Mouse (Mus musculus) activated CD4-positive, CD25-positive, alpha-beta regulatory T cell (primary cell): ENCODE measurements around the gene Natd1. TPM values are rescaled to one million over a fixed set of nuclear protein-coding genes. Genes with fewer than 3 reads are reported as not detected.

Source experiments
- polyA plus RNA-seq, 2 experiments: library from polyadenylated mRNA; unstranded; fragments of 100-300 nt; shearing (Covaris generic); gene quantifications; one replicate each; pipeline ENCODE4 v1.2.1; 2017

Natd1 gene
- polyA plus RNA-seq, result 10 to 100 TPM in 1 of 2 experiments, 1 to 10 TPM in 1; 8.4 to 10.4 TPM

DNA sequence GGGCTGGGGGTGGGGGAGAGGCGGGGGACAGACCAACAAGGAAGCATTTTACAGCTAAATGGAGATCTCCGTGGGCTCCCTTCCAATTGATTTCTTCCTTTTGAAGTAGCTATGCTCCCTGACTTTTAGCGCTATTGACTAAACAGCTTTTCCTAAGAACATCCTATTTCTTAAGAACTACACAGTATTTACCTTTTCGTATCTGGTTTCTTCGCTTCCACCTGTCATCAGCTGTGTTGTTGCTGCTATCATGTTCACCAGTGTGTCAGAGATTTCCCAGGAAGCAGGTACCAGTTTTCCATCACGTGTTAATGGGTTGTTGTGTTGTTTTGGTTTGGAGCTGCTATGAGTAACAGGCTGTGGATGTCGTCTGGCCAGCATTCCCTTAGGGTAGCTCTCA, at the start of gene Natd1:
Natd1 (minus strand) TSS at position 260 of the 400 bp plus-strand sequence.

GRCm38 (mm10) chr11:60931869-60932481, 17.4 kb upstream of the Natd1 start, which contains the start of gene Map2k3:
Gene Map2k3, plus strand, starts transcription at chr11:60932033.

GRCm38 (mm10) chr11:60878675-60879294, 35.8 kb downstream of the Natd1 start, which contains the start of gene Tmem11:
Gene Tmem11, minus strand, starts transcription at chr11:60879272.

Other genes with a start within 250 kb of the Natd1 start
- gene Llgl1, start 215.0 kb downstream of the Natd1 start, polyA plus RNA-seq, result 10 to 100 TPM; 31.0 to 32.5 TPM
- 100 to 1,000 TPM; 104 to 176 TPM for gene Flii, start 187.5 kb downstream of the Natd1 start, polyA plus RNA-seq
- 10 to 100 TPM; 13.6 to 17.9 TPM for gene Mief2, start 186.4 kb downstream of the Natd1 start, polyA plus RNA-seq
- 10 to 100 TPM in 1 of 2 experiments, 1 to 10 TPM in 1; 9.9 to 10.6 TPM for gene Top3a, start 137.4 kb downstream of the Natd1 start, polyA plus RNA-seq
- gene Smcr8, start 137.2 kb downstream of the Natd1 start, polyA plus RNA-seq, result 1 to 10 TPM; 4.9 to 8.7 TPM
- gene Shmt1, start 103.0 kb downstream of the Natd1 start, polyA plus RNA-seq, result 10 to 100 TPM; 19.5 to 24.9 TPM
- 10 to 100 TPM; 27.0 to 27.2 TPM for gene Dhrs7b, start 84.1 kb downstream of the Natd1 start, polyA plus RNA-seq
- gene Tmem11, start 35.5 kb downstream of the Natd1 start, polyA plus RNA-seq, result 10 to 100 TPM; 26.3 to 39.7 TPM
- 100 to 1,000 TPM in 1 of 2 experiments, 10 to 100 TPM in 1; 65.7 to 124 TPM for gene Map2k3, start 17.3 kb upstream of the Natd1 start, polyA plus RNA-seq
- gene Kcnj12, start 107.8 kb upstream of the Natd1 start, polyA plus RNA-seq, result under 1 TPM in 1 of 2 experiments, not detected in 1; 0.76 TPM
- gene Tnfrsf13b, start 212.0 kb upstream of the Natd1 start, polyA plus RNA-seq, result 10 to 100 TPM; 60.9 to 84.0 TPM